Mouse (Mus musculus): Measurements from ENCODE around the gene Kcna2.

Gene Kcna2

GRCm38 (mm10) chr3:107150469-107150868 is 49.5 kb downstream of the Kcna2 start:
- DNase-seq (ENCODE audit: extremely low spot score, low spot score) = no peak

GRCm38 (mm10) chr3:107150872-107151540 is 50.1 kb downstream of the Kcna2 start:
- no peak for DNase-seq (ENCODE audit: extremely low spot score, low spot score)

- no peak for DNase-seq (ENCODE audit: extremely low spot score, low spot score)
Observed at GRCm38 (mm10) chr3:107153772-107154655, 53.1 kb downstream of the Kcna2 start.

- no peak for DNase-seq (ENCODE audit: extremely low spot score, low spot score)
Observed at GRCm38 (mm10) chr3:107158856-107159255, 57.9 kb downstream of the Kcna2 start.

- no peak for DNase-seq (ENCODE audit: extremely low spot score, low spot score)
Observed at GRCm38 (mm10) chr3:107159418-107159817, 58.5 kb downstream of the Kcna2 start.

- peak; percentile 54 for DNase-seq (ENCODE audit: extremely low spot score, low spot score)
Observed at GRCm38 (mm10) chr3:107159859-107160324, 58.9 kb downstream of the Kcna2 start.

- DNase-seq (ENCODE audit: extremely low spot score, low spot score) = no peak
Observed at GRCm38 (mm10) chr3:107162741-107163140, 61.8 kb downstream of the Kcna2 start.
